Mouse (Mus musculus): ENCODE results near the gene Tsr1.

GRCm38 (mm10) chr11:74925577-74926387 is 27.9 kb downstream of the Tsr1 start, which contains the start of the genes Smg6 and Srr:
- TF ChIP-seq POLR2A (IDR thresholded peaks at IDR 0.05; ENCODE audit: low read depth, low read length): peak; percentile 48
- TF ChIP-seq CTCF (IDR thresholded peaks at IDR 0.05; ENCODE audit: extremely low read depth, insufficient read depth, insufficient read length, insufficient replicate concordance): no peak
